Mouse (Mus musculus) stomach, embryonic 14.5 days (tissue): ENCODE results near the gene Abcc4. TPM values are rescaled to one million over a fixed set of nuclear protein-coding genes. Genes with fewer than 3 reads are reported as not detected.

Source experiments
- ATAC-seq: fragments of 200-750 bp; cut with Nextera tagmentation; 2 replicates; pipeline ENCODE4 v1.8.0; 2017; ENCODE audit warnings: low read depth, moderate TSS enrichment; ENCODE audit not compliant: insufficient number of reproducible peaks, insufficient read depth, low FRiP score
- H3K27ac ChIP-seq: fragments of 300-500 bp; sonication (generic); 2 replicates; pipeline ENCODE4 v1.5.1; 2014; ENCODE audit warnings: mild to moderate bottlenecking, low read length, moderate library complexity, mixed read lengths
- H3K27me3 ChIP-seq: fragments of 300-500 bp; sonication (generic); 2 replicates; pipeline ENCODE4 v1.6.1; 2014; ENCODE audit warnings: low read length, control low read depth, mixed read lengths; ENCODE audit not compliant: control insufficient read depth, insufficient read depth
- H3K36me3 ChIP-seq: fragments of 300-500 bp; sonication (generic); 2 replicates; pipeline ENCODE4 v1.6.1; 2014; ENCODE audit warnings: mild to moderate bottlenecking, control low read depth, low read length, moderate library complexity, mixed read lengths; ENCODE audit not compliant: control insufficient read depth, insufficient read depth
- H3K4me1 ChIP-seq: fragments of 300-500 bp; sonication (generic); 2 replicates; pipeline ENCODE4 v1.6.1; 2014; ENCODE audit warnings: low read length, control low read depth, mixed read lengths; ENCODE audit not compliant: control insufficient read depth, insufficient read depth
- H3K4me2 ChIP-seq: fragments of 300-500 bp; sonication (generic); replicated peaks from 2 replicates; pipeline ENCODE4 v1.6.1; 2014; ENCODE audit warnings: low read depth, low read length, control low read depth
- H3K4me3 ChIP-seq: fragments of 300-500 bp; sonication (generic); 2 replicates; pipeline ENCODE4 v1.5.1; 2014; ENCODE audit warnings: low read depth, low read length, control low read depth
- H3K9ac ChIP-seq: fragments of 300-500 bp; sonication (generic); replicated peaks from 2 replicates; pipeline ENCODE4 v1.6.1; 2014; ENCODE audit warnings: low read depth, mild to moderate bottlenecking, control low read depth, low read length, moderate library complexity, mixed read lengths
- H3K9me3 ChIP-seq: fragments of 300-500 bp; sonication (generic); 2 replicates; pipeline ENCODE4 v1.6.1; 2016; ENCODE audit warnings: low read depth, low read length, control low read depth; ENCODE audit not compliant: control insufficient read depth
- WGBS: fragments of 180-500 bp; shearing (Covaris S2); extraction: QIAGEN DNeasy Blood & Tissue Kit; methylation state at CpG from one replicate; pipeline ENCODE4 v1.1.7; 2014; 5-methylcytosine and 5-hydroxymethylcytosine counted together
- polyA plus RNA-seq: library from polyadenylated mRNA; unstranded; fragments of >200 nt; fragmentation: Nextera tagmentation; extraction: Ambion mirVana; gene quantifications from 2 replicates; pipeline ENCODE4 v1.2.1, GENCODE M21; 2014

Gene Abcc4
- polyA plus RNA-seq, 1 experiment from 2014 or later = 5.6 TPM

DNA sequence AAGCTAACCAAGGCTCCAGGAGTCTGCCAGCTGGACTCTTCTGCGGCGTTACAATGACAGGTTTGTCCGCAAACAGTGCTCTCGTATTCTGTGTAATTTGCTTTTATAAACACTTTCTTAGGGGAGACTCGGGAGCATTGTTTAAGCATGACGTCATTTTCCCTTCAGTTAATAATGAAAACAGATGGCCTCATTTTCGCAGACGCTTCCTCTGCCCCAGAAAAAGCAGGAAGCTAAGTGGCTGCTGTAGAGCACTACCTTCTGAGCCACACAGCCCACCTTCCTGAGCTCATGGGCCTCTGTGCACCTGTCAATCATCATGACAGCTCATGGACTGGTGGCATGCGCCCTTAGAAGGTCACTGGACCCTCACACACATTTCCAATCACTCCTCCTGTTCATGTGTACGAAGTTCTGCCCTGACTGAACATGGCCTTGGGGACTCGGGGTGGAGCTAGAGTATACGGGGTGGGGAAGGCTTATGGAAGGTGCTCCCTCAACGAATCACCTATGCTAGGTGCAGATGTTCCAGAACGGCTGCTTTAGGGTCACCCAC is 199.3 kb downstream of the Abcc4 start:
- Histone ChIP-seq H3K9ac (no peak overlapping the region), H3K36me3 (no peaks in the 10 kb centered on the region), H3K4me2 (peak overlapping the region; percentile 27; the same call in 1 of the 2 replicates), H3K4me1 (peaks cover 9% of the 10 kb centered on the region), H3K4me3 (no peak overlapping the region), H3K9me3 (no peaks in the 10 kb centered on the region), H3K27ac (0 out of 2 replicates have a peak overlapping the region, but pooled peaks have one; percentile 10), H3K27me3 (no peaks in the 10 kb centered on the region)
- peak; percentile 70; the same call in 1 of the 2 replicates for ATAC-seq
- WGBS = 32% methylated on average over 14 of the region's 14 CpGs

DNA sequence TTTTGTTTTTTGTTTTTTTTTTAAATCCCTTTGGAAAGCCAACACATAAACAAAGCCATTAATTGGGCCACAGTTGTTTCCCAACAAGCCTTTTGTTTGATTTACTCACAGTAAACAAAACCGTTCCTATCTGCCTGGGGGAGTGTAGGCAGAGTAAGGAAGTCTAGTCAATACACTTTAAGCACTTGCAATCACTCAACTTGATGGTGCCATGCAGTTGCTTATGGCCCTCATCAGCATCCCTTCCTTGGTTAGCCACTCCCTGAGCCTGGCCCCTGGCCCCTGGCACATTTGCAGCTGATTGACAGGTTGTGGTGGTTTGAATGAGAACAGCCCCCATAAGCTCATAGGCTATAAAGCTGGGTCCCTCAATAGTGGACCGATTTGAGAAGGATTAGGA is 209.3 kb downstream of the Abcc4 start:
- Histone ChIP-seq H3K4me3 (no peak overlapping the region), H3K9ac (no peak overlapping the region), H3K36me3 (no peaks in the 10 kb centered on the region), H3K4me1 (no peaks in the 10 kb centered on the region), H3K4me2 (no peak overlapping the region), H3K27me3 (no peaks in the 10 kb centered on the region), H3K9me3 (no peaks in the 10 kb centered on the region), H3K27ac (no peak overlapping the region)
- no peak for ATAC-seq
- 65% methylated on average over 2 of the region's 2 CpGs for WGBS

GRCm38 (mm10) chr14:118495458-118495857 is 210.6 kb downstream of the Abcc4 start:
- Histone ChIP-seq H3K4me3 (no peak overlapping the region), H3K27me3 (no peaks in the 10 kb centered on the region), H3K9ac (no peak overlapping the region), H3K9me3 (no peaks in the 10 kb centered on the region), H3K4me2 (no peak overlapping the region), H3K4me1 (no peaks in the 10 kb centered on the region), H3K36me3 (no peaks in the 10 kb centered on the region), H3K27ac (no peak overlapping the region)
- WGBS = 72% methylated on average over 2 of the region's 2 CpGs
- ATAC-seq = no peak

DNA sequence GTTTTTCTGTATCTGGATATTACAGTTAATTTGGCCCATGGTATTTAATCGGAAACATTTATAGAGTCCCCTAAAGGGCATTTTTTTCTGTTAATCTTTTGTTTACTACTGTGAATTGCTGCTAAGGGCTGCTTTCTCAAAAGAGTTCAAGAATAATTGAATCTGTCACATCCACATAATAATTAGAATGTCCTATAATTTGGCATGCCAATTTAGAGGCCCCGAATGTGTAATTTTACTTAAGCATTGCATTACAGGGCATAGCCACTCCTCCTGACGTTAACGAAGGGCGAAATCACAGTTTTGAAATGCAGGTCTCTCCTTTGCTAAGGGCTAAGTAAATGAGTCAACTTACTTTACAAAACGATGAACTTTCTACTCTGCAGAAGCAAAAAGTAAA is 214.3 kb downstream of the Abcc4 start:
- H3K36me3 ChIP-seq = no peaks in the 10 kb centered on the region
- no peak overlapping the region for H3K4me3 ChIP-seq
- no peaks in the 10 kb centered on the region for H3K4me1 ChIP-seq
- H3K27me3 ChIP-seq = no peaks in the 10 kb centered on the region
- H3K27ac ChIP-seq = no peak overlapping the region
- no peaks in the 10 kb centered on the region for H3K9me3 ChIP-seq
- ATAC-seq = no peak
- H3K9ac ChIP-seq = no peak overlapping the region
- H3K4me2 ChIP-seq = no peak overlapping the region
- WGBS = 77% methylated on average over 6 of the region's 6 CpGs

DNA sequence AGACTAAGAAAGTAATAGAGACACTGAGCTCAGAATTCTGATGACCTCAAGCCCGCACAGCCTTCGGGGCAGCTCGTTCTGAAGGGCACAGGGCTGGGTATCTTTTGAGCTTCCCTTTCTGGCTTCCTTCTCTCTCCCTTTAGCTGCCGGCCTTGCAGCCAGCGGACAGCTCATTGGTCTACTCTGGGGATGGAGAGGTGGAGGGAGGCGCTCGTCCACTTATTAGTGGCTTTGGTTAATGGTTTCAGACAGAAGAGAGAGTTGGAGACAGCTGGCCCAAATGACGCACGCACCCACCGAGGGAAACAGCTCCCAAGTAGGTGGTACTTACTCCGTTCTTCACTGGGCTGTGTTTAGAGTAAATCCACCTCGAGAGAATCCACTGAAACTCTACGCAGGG is 214.7 kb downstream of the Abcc4 start:
- H3K36me3 ChIP-seq = no peaks in the 10 kb centered on the region
- H3K27ac ChIP-seq = no peak overlapping the region
- 42% methylated on average over 13 of the region's 13 CpGs for WGBS
- no peak overlapping the region for H3K9ac ChIP-seq
- no peaks in the 10 kb centered on the region for H3K27me3 ChIP-seq
- H3K9me3 ChIP-seq = no peaks in the 10 kb centered on the region
- no peak for ATAC-seq
- H3K4me2 ChIP-seq = no peak overlapping the region
- no peaks in the 10 kb centered on the region for H3K4me1 ChIP-seq
- H3K4me3 ChIP-seq = no peak overlapping the region

DNA sequence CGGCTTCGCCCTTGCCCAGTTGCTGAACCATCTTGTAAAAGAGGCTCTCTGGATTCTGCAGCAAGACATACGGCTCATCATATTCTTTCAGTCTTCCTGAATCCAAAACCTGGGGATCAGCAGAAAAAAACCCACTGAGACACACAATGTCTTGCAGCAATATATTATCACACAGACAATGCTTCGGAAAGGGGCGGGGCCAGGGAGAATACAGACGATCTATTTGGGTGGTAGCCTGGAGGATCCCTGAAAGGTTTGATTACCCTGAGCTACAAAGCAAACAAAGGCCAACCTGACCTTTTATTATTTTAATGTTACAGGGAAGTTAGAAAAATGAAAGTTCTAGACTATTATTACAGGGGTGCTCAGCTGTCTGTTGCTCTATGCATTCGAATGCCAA is 215.5 kb downstream of the Abcc4 start:
- no peaks in the 10 kb centered on the region for H3K4me1 ChIP-seq
- no peak overlapping the region for H3K4me3 ChIP-seq
- WGBS = 79% methylated on average over 7 of the region's 7 CpGs
- H3K9ac ChIP-seq = no peak overlapping the region
- no peak for ATAC-seq
- H3K9me3 ChIP-seq = no peaks in the 10 kb centered on the region
- no peaks in the 10 kb centered on the region for H3K36me3 ChIP-seq
- no peak overlapping the region for H3K4me2 ChIP-seq
- H3K27ac ChIP-seq = no peak overlapping the region
- no peaks in the 10 kb centered on the region for H3K27me3 ChIP-seq

- Histone ChIP-seq H3K9me3 (no peaks in the 10 kb centered on the region), H3K27ac (no peak overlapping the region), H3K4me3 (no peak overlapping the region), H3K4me2 (no peak overlapping the region), H3K27me3 (no peaks in the 10 kb centered on the region), H3K9ac (no peak overlapping the region), H3K36me3 (no peaks in the 10 kb centered on the region), H3K4me1 (no peaks in the 10 kb centered on the region)
- 87% methylated on average over 11 of the region's 11 CpGs for WGBS
- no peak for ATAC-seq
These were observed 219.7 kb downstream of the Abcc4 start for GRCm38 (mm10) chr14:118486349-118486748.

DNA sequence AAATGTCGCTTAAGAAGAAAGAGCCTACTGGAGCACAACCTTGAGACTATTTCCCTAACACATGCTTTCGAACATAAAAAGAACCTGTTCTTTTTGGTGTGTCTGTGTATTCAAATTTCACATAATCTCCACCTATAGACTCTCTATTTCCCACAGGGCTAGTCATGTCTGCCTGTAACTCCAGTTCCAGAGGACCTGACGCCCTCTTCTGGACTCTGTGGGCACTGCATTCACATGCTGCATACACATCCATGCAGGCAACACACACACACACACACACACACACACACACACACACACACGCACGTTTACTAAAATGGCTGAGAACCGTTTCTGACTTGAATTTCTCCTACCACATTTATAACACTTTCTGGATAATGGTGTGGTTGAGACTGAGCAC is 220.4 kb downstream of the Abcc4 start:
- Histone ChIP-seq H3K4me2 (no peak overlapping the region), H3K9me3 (no peaks in the 10 kb centered on the region), H3K36me3 (no peaks in the 10 kb centered on the region), H3K4me3 (no peak overlapping the region), H3K27ac (no peak overlapping the region), H3K4me1 (no peaks in the 10 kb centered on the region), H3K27me3 (no peaks in the 10 kb centered on the region), H3K9ac (no peak overlapping the region)
- ATAC-seq = no peak
- WGBS = 97% methylated on average over 6 of the region's 6 CpGs

DNA sequence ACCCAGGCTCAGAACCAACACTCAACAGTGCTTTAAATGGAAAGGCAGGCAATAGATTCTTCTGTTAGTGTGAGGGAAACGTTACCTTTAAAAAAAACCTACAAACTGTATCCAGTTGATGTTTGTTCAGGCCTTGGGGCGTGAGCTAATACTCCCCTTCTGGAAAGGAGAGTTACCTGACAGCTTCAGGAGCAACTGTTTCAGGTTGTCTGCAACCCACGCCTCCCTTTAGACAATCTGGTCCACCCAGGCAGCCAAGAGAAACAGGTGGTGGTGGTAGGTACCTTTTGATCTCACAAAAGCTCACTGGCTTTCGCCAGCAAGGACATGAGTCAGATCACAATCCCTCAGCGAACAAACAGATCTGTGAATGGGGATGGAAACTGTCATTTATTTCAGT is 223.7 kb downstream of the Abcc4 start:
- 75% methylated on average over 5 of the region's 5 CpGs for WGBS
- Histone ChIP-seq H3K4me1 (no peaks in the 10 kb centered on the region), H3K9me3 (no peaks in the 10 kb centered on the region), H3K27ac (no peak overlapping the region), H3K4me2 (no peak overlapping the region), H3K36me3 (no peaks in the 10 kb centered on the region), H3K4me3 (no peak overlapping the region), H3K9ac (no peak overlapping the region), H3K27me3 (no peaks in the 10 kb centered on the region)
- peak; percentile 61; the same call in 1 of the 2 replicates for ATAC-seq
